Mouse (Mus musculus): ENCODE measurements around the gene Gm20388. TPM values are rescaled to one million over a fixed set of nuclear protein-coding genes. Genes with fewer than 3 reads are reported as not detected.

Gene Gm20388
- polyA plus RNA-seq, 1 experiment from 2014 or later: not detected

DNA sequence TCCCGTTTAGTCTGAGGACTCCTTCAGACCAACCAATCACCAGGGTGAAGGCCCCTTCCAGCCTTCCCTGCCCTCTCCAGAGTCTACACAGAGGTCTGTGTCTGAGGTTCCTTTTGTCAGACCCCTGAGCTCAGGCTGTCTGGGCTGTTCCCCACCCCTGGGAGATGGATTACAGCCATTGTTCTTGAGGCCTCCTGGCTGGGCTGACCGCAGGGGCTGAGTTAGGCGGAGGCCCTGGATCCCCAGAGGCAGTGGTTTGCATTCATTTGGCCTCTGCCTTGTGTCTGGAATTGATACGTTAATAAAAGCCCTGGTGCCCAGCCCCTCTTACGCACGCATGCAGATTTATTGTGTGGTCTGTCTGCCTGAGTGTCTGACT, 4373.7 kb downstream of the Gm20388 start:
- 25% methylated on average over 6 of the region's 6 CpGs for WGBS
- no peak for ATAC-seq (ENCODE audit: insufficient number of reproducible peaks, low FRiP score, low TSS enrichment, low read depth)

DNA sequence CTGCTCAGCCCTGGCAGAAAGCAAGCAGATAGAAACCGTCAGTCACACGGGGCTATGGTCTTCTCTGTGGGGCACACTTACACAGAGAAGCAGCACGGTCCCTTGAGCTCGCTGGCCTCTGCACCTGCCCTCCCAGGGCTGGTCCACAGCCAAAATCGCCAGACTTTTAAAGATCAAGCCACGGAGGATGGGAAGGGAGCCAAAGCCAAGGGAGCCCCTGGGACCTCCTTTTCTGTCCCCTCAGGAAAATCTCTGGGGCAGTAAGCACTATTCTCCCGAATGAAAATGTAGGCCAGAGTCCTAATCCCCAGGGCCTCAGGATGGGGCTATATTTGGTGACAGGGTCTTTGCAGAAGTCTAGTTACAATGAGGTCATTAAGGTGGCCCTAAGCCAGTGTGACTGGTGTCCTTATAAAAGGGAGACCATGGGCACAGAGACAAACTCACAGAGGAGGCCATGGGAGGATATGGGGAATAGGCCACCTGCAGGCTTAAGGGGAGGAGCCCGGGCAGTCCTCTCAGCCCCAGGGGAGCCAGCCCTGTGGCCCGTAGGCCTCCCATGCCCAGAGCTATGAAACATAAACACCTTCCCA, 4374.4 kb downstream of the Gm20388 start:
- DNase-seq (ENCODE audit: low spot score): no peak
- WGBS: 70% methylated on average over 9 of the region's 9 CpGs
- no peak overlapping the region for H3K4me2 ChIP-seq (ENCODE audit: low read depth, severe bottlenecking)
- H3K27ac ChIP-seq (replicated peaks; ENCODE audit: low read depth, low read length): no peak overlapping the region; the same call in 1 of the 2 replicates
- peaks cover 21% of the 10 kb centered on the region for H3K4me1 ChIP-seq (ENCODE audit: control insufficient read depth, insufficient read depth, low read length)
- H3K27me3 ChIP-seq (ENCODE audit: control insufficient read depth, insufficient read depth, low read length): no peaks in the 10 kb centered on the region
- no peaks in the 10 kb centered on the region; the same call in 1 of the 2 replicates for H3K36me3 ChIP-seq (ENCODE audit: control insufficient read depth, insufficient read depth, low read length)
- H3K4me3 ChIP-seq (ENCODE audit: low read depth, low read length): no peak overlapping the region
- ATAC-seq (ENCODE audit: insufficient number of reproducible peaks, low FRiP score, low TSS enrichment, low read depth): no peak
- H3K9ac ChIP-seq (ENCODE audit: low read length): no peak overlapping the region
- no peaks in the 10 kb centered on the region for H3K9me3 ChIP-seq (ENCODE audit: control insufficient read depth, low read length)

More for the DNA sequence above, 4373.7 kb downstream of the Gm20388 start:
- Histone ChIP-seq H3K27ac (replicated peaks; ENCODE audit: low read depth, low read length) (no peak overlapping the region; the same call in 1 of the 2 replicates), H3K27me3 (ENCODE audit: control insufficient read depth, insufficient read depth, low read length) (no peaks in the 10 kb centered on the region), H3K9me3 (ENCODE audit: control insufficient read depth, low read length) (no peaks in the 10 kb centered on the region), H3K4me2 (ENCODE audit: low read depth, severe bottlenecking) (no peak overlapping the region), H3K36me3 (ENCODE audit: control insufficient read depth, insufficient read depth, low read length) (no peaks in the 10 kb centered on the region; the same call in 1 of the 2 replicates), H3K4me1 (ENCODE audit: control insufficient read depth, insufficient read depth, low read length) (peaks cover 21% of the 10 kb centered on the region), H3K4me3 (ENCODE audit: low read depth, low read length) (no peak overlapping the region), H3K9ac (ENCODE audit: low read length) (0 out of 2 replicates have a peak overlapping the region, but pooled peaks have one; percentile 4)
- DNase-seq (ENCODE audit: low spot score): peak; percentile 33

DNA sequence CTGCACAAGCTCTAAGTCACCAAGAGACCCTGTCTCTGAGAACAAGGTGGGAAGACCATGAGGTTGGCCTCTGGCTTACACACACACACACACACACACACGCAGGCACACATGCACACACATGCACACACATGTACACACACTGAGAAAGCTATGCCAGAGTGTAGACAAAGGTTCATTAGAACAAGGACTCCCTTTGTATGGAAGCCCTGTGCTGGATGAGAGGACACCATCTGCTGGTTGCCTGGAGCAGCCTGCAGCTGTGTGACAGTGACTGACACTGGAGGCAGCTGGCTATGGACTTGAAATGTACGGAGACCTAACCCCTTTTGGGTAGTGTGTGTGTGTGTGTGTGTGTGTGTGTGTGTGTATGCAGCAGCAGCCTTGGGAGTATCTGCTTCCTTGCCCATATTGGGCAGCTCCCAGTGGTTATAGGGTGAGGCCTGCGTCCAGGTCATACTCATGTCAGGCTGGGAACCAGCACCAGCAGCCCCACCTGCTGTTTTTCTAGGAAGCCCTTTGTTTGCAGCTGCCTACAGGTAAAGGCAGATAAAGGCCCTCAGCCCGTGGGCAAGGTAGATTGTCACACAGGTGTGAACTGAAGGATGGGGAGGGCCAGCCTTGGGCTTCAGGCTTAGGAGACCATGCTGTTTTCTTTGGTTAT, 4376.0 kb downstream of the Gm20388 start:
- 68% methylated on average over 4 of the region's 4 CpGs for WGBS
- Histone ChIP-seq H3K9me3 (ENCODE audit: control insufficient read depth, low read length) (no peaks in the 10 kb centered on the region), H3K36me3 (ENCODE audit: control insufficient read depth, insufficient read depth, low read length) (no peaks in the 10 kb centered on the region; the same call in 1 of the 2 replicates), H3K27me3 (ENCODE audit: control insufficient read depth, insufficient read depth, low read length) (no peaks in the 10 kb centered on the region), H3K4me3 (ENCODE audit: low read depth, low read length) (no peak overlapping the region), H3K4me1 (ENCODE audit: control insufficient read depth, insufficient read depth, low read length) (peaks cover 21% of the 10 kb centered on the region), H3K27ac (replicated peaks; ENCODE audit: low read depth, low read length) (0 out of 2 replicates have a peak overlapping the region, but pooled peaks have one; percentile 21), H3K9ac (ENCODE audit: low read length) (no peak overlapping the region), H3K4me2 (ENCODE audit: low read depth, severe bottlenecking) (no peak overlapping the region)
- no peak for DNase-seq (ENCODE audit: low spot score)
- ATAC-seq (ENCODE audit: insufficient number of reproducible peaks, low FRiP score, low TSS enrichment, low read depth): no peak

DNA sequence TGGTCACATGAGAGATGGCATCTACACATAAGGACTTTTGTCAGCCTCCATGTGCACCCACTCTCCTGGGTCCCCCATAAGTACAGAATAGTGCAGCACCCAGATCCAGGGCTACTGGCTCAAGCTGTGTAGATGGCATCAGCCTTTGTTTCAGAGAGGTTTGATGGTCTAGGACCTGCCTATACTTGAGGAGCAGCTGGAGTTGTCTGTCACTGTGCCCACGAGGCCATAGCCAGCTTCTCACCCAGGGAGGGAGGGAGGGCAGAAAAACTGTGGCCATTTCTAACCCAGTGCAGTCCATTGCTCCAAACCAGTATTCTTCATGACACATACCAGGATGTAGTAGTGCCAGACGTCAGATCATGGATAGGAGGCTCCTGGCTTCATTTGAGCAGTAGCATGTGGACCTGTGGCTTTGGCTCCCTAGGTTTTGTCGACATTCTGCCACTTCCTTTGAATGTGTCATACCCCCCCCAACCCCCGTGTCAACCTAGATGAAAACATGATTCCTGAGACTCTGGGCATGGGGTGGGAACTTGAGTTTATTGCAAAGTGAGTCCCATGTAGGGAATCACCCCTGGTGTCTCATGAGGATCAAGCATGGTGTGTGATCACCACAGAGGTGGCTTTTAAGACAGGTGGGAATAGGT, 4377.7 kb downstream of the Gm20388 start:
- Histone ChIP-seq H3K4me2 (ENCODE audit: low read depth, severe bottlenecking) (no peak overlapping the region), H3K4me1 (ENCODE audit: control insufficient read depth, insufficient read depth, low read length) (peaks cover 20% of the 10 kb centered on the region), H3K4me3 (ENCODE audit: low read depth, low read length) (no peak overlapping the region), H3K9me3 (ENCODE audit: control insufficient read depth, low read length) (no peaks in the 10 kb centered on the region), H3K27me3 (ENCODE audit: control insufficient read depth, insufficient read depth, low read length) (no peaks in the 10 kb centered on the region), H3K27ac (replicated peaks; ENCODE audit: low read depth, low read length) (no peak overlapping the region), H3K9ac (ENCODE audit: low read length) (no peak overlapping the region), H3K36me3 (ENCODE audit: control insufficient read depth, insufficient read depth, low read length) (no peaks in the 10 kb centered on the region; the same call in 1 of the 2 replicates)
- WGBS: 83% methylated on average over 4 of the region's 4 CpGs
- no peak for DNase-seq (ENCODE audit: low spot score)
- ATAC-seq (ENCODE audit: insufficient number of reproducible peaks, low FRiP score, low TSS enrichment, low read depth): no peak

DNA sequence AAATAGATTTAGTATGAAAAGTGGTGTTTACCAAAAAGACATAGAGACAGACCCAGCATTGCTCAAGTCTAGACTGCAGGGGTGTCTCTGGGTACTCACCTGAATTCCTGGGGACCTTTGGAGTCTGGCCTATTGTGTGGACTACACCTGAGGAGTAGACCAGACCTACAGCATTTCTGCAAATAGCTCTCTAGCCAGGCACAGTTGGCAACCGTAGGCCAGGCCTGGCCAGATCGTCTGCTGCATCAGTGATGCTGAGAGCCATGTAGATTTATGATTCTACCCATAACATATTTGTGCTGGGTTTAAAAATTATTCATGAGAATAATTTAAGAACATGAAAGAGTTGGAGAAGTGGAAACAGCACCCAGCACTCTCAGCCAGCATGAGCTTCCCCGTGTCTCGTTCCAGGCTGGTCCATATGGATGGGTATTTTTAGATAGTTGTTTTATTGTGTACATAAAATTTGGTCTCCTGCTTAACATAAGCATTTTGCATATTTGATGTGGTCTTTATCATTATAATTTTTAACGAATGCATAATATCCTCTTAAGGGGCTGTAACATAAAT, 4378.9 kb downstream of the Gm20388 start:
- no peaks in the 10 kb centered on the region for H3K27me3 ChIP-seq (ENCODE audit: control insufficient read depth, insufficient read depth, low read length)
- ATAC-seq (ENCODE audit: insufficient number of reproducible peaks, low FRiP score, low TSS enrichment, low read depth) (no peak), DNase-seq (ENCODE audit: low spot score) (no peak)
- peaks cover 22% of the 10 kb centered on the region for H3K4me1 ChIP-seq (ENCODE audit: control insufficient read depth, insufficient read depth, low read length)
- no peak overlapping the region for H3K9ac ChIP-seq (ENCODE audit: low read length)
- no peak overlapping the region for H3K4me2 ChIP-seq (ENCODE audit: low read depth, severe bottlenecking)
- no peak overlapping the region for H3K27ac ChIP-seq (replicated peaks; ENCODE audit: low read depth, low read length)
- H3K9me3 ChIP-seq (ENCODE audit: control insufficient read depth, low read length): no peaks in the 10 kb centered on the region
- no peaks in the 10 kb centered on the region; the same call in 1 of the 2 replicates for H3K36me3 ChIP-seq (ENCODE audit: control insufficient read depth, insufficient read depth, low read length)
- 90% methylated on average over 5 of the region's 5 CpGs for WGBS
- no peak overlapping the region for H3K4me3 ChIP-seq (ENCODE audit: low read depth, low read length)

DNA sequence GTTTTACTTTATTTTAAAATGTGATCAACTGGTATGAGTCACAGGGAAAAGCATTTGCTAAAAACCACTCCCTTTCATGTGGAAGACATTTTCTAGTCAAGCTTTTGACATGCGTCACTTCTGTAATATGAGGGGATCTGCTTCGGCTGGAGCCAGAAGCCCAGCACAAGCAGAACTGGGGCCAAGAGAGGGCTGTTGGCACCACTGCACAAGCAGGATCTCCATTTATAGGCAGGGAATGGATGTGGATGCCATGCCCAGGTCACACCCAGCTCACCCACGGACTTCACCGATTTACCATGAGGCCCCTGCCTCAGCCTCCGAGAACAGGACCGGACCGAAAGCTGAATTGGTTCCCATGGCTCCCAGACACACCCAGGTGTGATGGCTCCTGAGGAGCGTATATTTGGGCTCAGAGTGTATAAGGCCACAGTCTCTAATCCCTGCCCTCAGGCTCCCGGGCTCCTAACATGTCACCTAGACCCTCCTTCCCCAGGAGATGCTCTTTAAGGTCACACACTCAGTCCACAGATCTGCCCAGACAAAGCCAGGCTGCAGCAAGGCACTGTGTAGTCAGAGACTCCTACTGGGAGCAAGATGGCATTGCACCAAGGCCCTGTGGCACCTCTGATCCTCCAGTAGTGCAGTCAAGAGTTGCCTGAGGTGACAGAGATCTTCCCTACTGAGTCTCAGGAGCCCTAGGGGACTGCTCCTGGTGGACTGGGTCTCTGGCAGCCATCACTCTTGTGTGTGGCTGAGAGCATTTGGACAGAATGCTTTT, 4380.5 kb downstream of the Gm20388 start:
- no peak for ATAC-seq (ENCODE audit: insufficient number of reproducible peaks, low FRiP score, low TSS enrichment, low read depth)
- DNase-seq (ENCODE audit: low spot score): no peak
- 94% methylated on average over 9 of the region's 9 CpGs for WGBS
- Histone ChIP-seq H3K4me2 (ENCODE audit: low read depth, severe bottlenecking) (no peak overlapping the region), H3K27me3 (ENCODE audit: control insufficient read depth, insufficient read depth, low read length) (no peaks in the 10 kb centered on the region), H3K4me3 (ENCODE audit: low read depth, low read length) (no peak overlapping the region), H3K9ac (ENCODE audit: low read length) (no peak overlapping the region), H3K36me3 (ENCODE audit: control insufficient read depth, insufficient read depth, low read length) (no peaks in the 10 kb centered on the region; the same call in 1 of the 2 replicates), H3K4me1 (ENCODE audit: control insufficient read depth, insufficient read depth, low read length) (peaks cover 14% of the 10 kb centered on the region), H3K27ac (replicated peaks; ENCODE audit: low read depth, low read length) (no peak overlapping the region), H3K9me3 (ENCODE audit: control insufficient read depth, low read length) (no peaks in the 10 kb centered on the region)

DNA sequence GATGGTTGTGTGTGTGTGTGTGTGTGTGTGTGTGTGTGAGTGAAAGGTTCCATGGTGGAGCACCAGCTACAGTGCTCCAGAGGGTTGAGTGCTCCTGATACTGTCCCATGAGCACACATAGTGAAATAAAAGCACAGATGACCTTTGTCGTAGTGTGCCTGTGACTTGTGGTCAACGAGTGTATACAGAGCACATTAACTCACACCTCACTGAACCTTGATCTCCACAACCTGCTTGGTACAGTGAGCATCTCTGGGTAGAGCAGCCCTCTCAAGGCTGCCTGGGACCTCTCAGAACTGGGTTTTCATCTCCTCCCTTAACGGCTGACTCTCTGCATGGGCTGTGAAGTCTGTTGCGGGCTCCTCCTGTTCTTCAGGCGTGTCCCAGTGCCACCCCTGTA, 4381.1 kb downstream of the Gm20388 start:
- Histone ChIP-seq H3K9ac (ENCODE audit: low read length) (no peak overlapping the region), H3K36me3 (ENCODE audit: control insufficient read depth, insufficient read depth, low read length) (no peaks in the 10 kb centered on the region), H3K9me3 (ENCODE audit: control insufficient read depth, low read length) (no peaks in the 10 kb centered on the region), H3K27me3 (ENCODE audit: control insufficient read depth, insufficient read depth, low read length) (no peaks in the 10 kb centered on the region), H3K4me1 (ENCODE audit: control insufficient read depth, insufficient read depth, low read length) (peaks cover 14% of the 10 kb centered on the region), H3K4me2 (ENCODE audit: low read depth, severe bottlenecking) (no peak overlapping the region), H3K27ac (replicated peaks; ENCODE audit: low read depth, low read length) (no peak overlapping the region), H3K4me3 (ENCODE audit: low read depth, low read length) (no peak overlapping the region)
- ATAC-seq (ENCODE audit: insufficient number of reproducible peaks, low FRiP score, low TSS enrichment, low read depth) (no peak), DNase-seq (ENCODE audit: low spot score) (no peak)
- WGBS: 86% methylated on average over 5 of the region's 5 CpGs

DNA sequence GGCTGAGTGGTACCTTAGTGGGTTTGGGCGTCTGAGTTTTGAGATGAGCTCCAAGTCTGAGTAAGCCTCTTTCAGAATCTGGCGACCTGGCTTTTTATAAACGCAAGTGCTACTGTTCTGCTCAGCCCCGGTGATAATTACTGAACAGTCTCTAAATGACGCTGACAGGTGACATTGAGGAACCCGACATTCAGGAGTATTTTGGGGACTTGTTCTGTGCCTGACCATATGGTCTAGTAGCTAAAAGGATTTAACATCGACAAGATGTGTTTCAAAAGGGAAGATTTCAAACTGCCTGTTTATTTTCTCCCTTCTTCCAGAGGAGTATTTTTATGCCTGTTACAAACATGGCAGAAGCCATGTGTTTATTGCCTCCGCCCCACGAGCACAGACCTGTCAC, 4382.3 kb downstream of the Gm20388 start:
- Histone ChIP-seq H3K36me3 (ENCODE audit: control insufficient read depth, insufficient read depth, low read length) (no peaks in the 10 kb centered on the region), H3K9me3 (ENCODE audit: control insufficient read depth, low read length) (no peaks in the 10 kb centered on the region), H3K4me1 (ENCODE audit: control insufficient read depth, insufficient read depth, low read length) (peaks cover 14% of the 10 kb centered on the region), H3K9ac (ENCODE audit: low read length) (no peak overlapping the region), H3K27ac (replicated peaks; ENCODE audit: low read depth, low read length) (no peak overlapping the region), H3K4me2 (ENCODE audit: low read depth, severe bottlenecking) (no peak overlapping the region), H3K27me3 (ENCODE audit: control insufficient read depth, insufficient read depth, low read length) (no peaks in the 10 kb centered on the region), H3K4me3 (ENCODE audit: low read depth, low read length) (no peak overlapping the region)
- no peak for ATAC-seq (ENCODE audit: insufficient number of reproducible peaks, low FRiP score, low TSS enrichment, low read depth)
- DNase-seq (ENCODE audit: low spot score): no peak
- 79% methylated on average over 9 of the region's 9 CpGs for WGBS
